In the genomic region with DNA sequence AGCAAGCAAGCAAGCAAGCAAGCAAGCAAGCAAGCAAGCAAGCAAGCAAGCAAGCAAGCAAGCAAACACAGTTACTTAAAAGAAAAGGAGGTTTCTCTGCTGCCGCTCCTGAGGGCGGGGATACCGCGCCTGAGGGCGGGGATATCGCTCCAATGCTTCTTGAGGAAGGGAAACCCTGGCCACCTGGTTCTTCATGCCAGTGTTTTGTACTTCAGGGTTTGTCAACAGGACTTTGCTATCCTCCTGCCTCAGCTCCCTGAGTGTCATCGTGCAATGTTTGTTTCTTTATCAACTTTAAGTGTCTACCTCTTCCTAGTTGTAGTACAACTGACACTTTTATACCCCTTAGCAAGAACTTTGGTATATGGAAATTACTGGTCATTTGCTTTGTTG, we compare ENCODE assay signal across 11 mouse cellular contexts.
DNase-seq lines count a peak whose midpoint lies in the region; ATAC-seq and TF ChIP-seq lines count a peak whose summit lies in the region.
"Had no signal": no experiment of that assay in that cellular context is flagged by ENCODE, and none has a peak within 500 bp of the region (broad histone marks: within the 10 kb centered on the region; RNA-seq: fewer than 3 reads in every experiment).

No protein-coding gene starts in this region.

- H3K9me3 ChIP-seq in heart, embryonic 12.5 days (replicated peaks) = peaks cover 6% of the 10 kb centered on the region; the same call in 1 of the 2 replicates
- H3K9me3 ChIP-seq in midbrain, embryonic 11.5 days (ENCODE audit: control insufficient read depth, low read length) = no peaks in the 10 kb centered on the region
- H3K9me3 ChIP-seq in midbrain, embryonic 10.5 days (replicated peaks) = no peaks in the 10 kb centered on the region
- no peaks in the 10 kb centered on the region for H3K9me3 ChIP-seq in intestine, postnatal 0 days (ENCODE audit: control insufficient read depth)
- H3K9me3 ChIP-seq in stomach, embryonic 16.5 days (replicated peaks; ENCODE audit: control insufficient read depth, low read length) = peaks cover 4% of the 10 kb centered on the region; the same call in 1 of the 2 replicates
- H3K9me3 ChIP-seq: forebrain, embryonic 13.5 days had no signal

- H3K27me3 ChIP-seq in heart, embryonic 12.5 days (replicated peaks) = no peaks in the 10 kb centered on the region
- H3K27me3 ChIP-seq in midbrain, embryonic 11.5 days (ENCODE audit: control insufficient read depth, insufficient read depth, low read length) = no peaks in the 10 kb centered on the region
- H3K27me3 ChIP-seq in midbrain, embryonic 10.5 days (ENCODE audit: low read depth, poor library complexity, severe bottlenecking) = peaks cover 13% of the 10 kb centered on the region; the same call in 1 of the 2 replicates
- H3K27me3 ChIP-seq in intestine, postnatal 0 days (replicated peaks; ENCODE audit: control insufficient read depth, insufficient read depth, low read length) = no peaks in the 10 kb centered on the region
- H3K27me3 ChIP-seq in stomach, embryonic 16.5 days (ENCODE audit: control insufficient read depth, insufficient read depth, low read length) = no peaks in the 10 kb centered on the region
- H3K27me3 ChIP-seq: forebrain, embryonic 13.5 days had no signal

- H3K36me3 ChIP-seq in heart, embryonic 12.5 days = no peaks in the 10 kb centered on the region
- H3K36me3 ChIP-seq in midbrain, embryonic 11.5 days (ENCODE audit: control insufficient read depth, insufficient read depth, low read length) = no peaks in the 10 kb centered on the region
- H3K36me3 ChIP-seq in midbrain, embryonic 10.5 days = no peaks in the 10 kb centered on the region
- H3K36me3 ChIP-seq in intestine, postnatal 0 days (ENCODE audit: control insufficient read depth, insufficient read depth) = no peaks in the 10 kb centered on the region
- H3K36me3 ChIP-seq in stomach, embryonic 16.5 days (ENCODE audit: control insufficient read depth, insufficient read depth, low read length) = no peaks in the 10 kb centered on the region

- H3K4me1 ChIP-seq in heart, embryonic 12.5 days (replicated peaks) = peaks cover 13% of the 10 kb centered on the region
- no peaks in the 10 kb centered on the region for H3K4me1 ChIP-seq in midbrain, embryonic 11.5 days (ENCODE audit: control insufficient read depth, insufficient read depth, low read length)
- H3K4me1 ChIP-seq in midbrain, embryonic 10.5 days = peaks cover 12% of the 10 kb centered on the region
- H3K4me1 ChIP-seq in intestine, postnatal 0 days (replicated peaks; ENCODE audit: control insufficient read depth, insufficient read depth, low read length) = no peaks in the 10 kb centered on the region
- peaks cover 12% of the 10 kb centered on the region; the same call in 1 of the 2 replicates for H3K4me1 ChIP-seq in stomach, embryonic 16.5 days (ENCODE audit: control insufficient read depth, insufficient read depth, low read length)
- H3K4me1 ChIP-seq: forebrain, embryonic 13.5 days had no signal

- DNase-seq in heart, adult 8-10 months (ENCODE audit: low spot score) = no peak
- peak; percentile 31 for DNase-seq in midbrain, embryonic 11.5 days (ENCODE audit: low spot score, missing footprints)
- no peak for DNase-seq in midbrain, embryonic 10.5 days (ENCODE audit: low spot score)
- DNase-seq in right cerebral cortex, postnatal 25 days = no peak
- no peak for DNase-seq in layer of hippocampus, adult 8-10 months (ENCODE audit: low spot score in 2 of 2)
- DNase-seq: gastrocnemius, postnatal 25 days had no signal

- 50% methylated on average over 7 of the region's 7 CpGs for WGBS in heart, embryonic 12.5 days
- WGBS in midbrain, embryonic 11.5 days = 31% methylated on average over 7 of the region's 7 CpGs
- 45% methylated on average over 7 of the region's 7 CpGs for WGBS in midbrain, embryonic 10.5 days
- 48% methylated on average over 7 of the region's 7 CpGs for WGBS in intestine, postnatal 0 days
- WGBS in stomach, embryonic 16.5 days = 36% methylated on average over 7 of the region's 7 CpGs

- H3K9ac ChIP-seq in heart, embryonic 12.5 days = no peak overlapping the region
- no peak overlapping the region for H3K9ac ChIP-seq in midbrain, embryonic 11.5 days (ENCODE audit: low read length)
- H3K9ac ChIP-seq in intestine, postnatal 0 days (ENCODE audit: low read depth, low read length) = no peak overlapping the region
- no peak overlapping the region for H3K9ac ChIP-seq in stomach, embryonic 16.5 days (ENCODE audit: low read length)
- H3K9ac ChIP-seq: forebrain, embryonic 13.5 days; liver, embryonic 14.5 days had no signal

- no peak overlapping the region for H3K4me3 ChIP-seq in heart, embryonic 12.5 days
- no peak overlapping the region for H3K4me3 ChIP-seq in midbrain, embryonic 11.5 days (ENCODE audit: low read depth, low read length)
- H3K4me3 ChIP-seq in midbrain, embryonic 10.5 days = no peak overlapping the region
- no peak overlapping the region for H3K4me3 ChIP-seq in intestine, postnatal 0 days (ENCODE audit: low read depth, low read length)
- H3K4me3 ChIP-seq in stomach, embryonic 16.5 days (replicated peaks; ENCODE audit: low read length) = 0 out of 2 replicates have a peak overlapping the region, but pooled peaks have one; percentile 1
- H3K4me3 ChIP-seq: forebrain, embryonic 13.5 days had no signal

- peak overlapping the region; percentile 49 for H3K4me2 ChIP-seq in heart, embryonic 12.5 days
- no peak overlapping the region for H3K4me2 ChIP-seq in midbrain, embryonic 11.5 days
- H3K4me2 ChIP-seq in intestine, postnatal 0 days (replicated peaks; ENCODE audit: low read depth) = peak overlapping the region; percentile 58
- H3K4me2 ChIP-seq in stomach, embryonic 16.5 days (ENCODE audit: low read depth, low read length) = peak overlapping the region; percentile 30; the same call in 1 of the 2 replicates
- H3K4me2 ChIP-seq: forebrain, embryonic 13.5 days had no signal

- no peak overlapping the region for H3K27ac ChIP-seq in heart, embryonic 12.5 days (ENCODE audit: poor library complexity, severe bottlenecking)
- no peak overlapping the region for H3K27ac ChIP-seq in midbrain, embryonic 11.5 days (ENCODE audit: low read depth, low read length)
- no peak overlapping the region for H3K27ac ChIP-seq in midbrain, embryonic 10.5 days (replicated peaks)
- H3K27ac ChIP-seq in intestine, postnatal 0 days (ENCODE audit: low read depth, low read length) = no peak overlapping the region
- no peak overlapping the region for H3K27ac ChIP-seq in stomach, embryonic 16.5 days (ENCODE audit: low read length)
- H3K27ac ChIP-seq: forebrain, embryonic 13.5 days; liver, embryonic 14.5 days had no signal

- no peak for TF ChIP-seq CTCF in intestine, postnatal 0 days (IDR thresholded peaks at IDR 0.05; ENCODE audit: low read depth)

- no peak for ATAC-seq in heart, embryonic 12.5 days (ENCODE audit: insufficient number of reproducible peaks, low FRiP score)
- no peak for ATAC-seq in midbrain, embryonic 11.5 days (ENCODE audit: low FRiP score)
- no peak for ATAC-seq in intestine, postnatal 0 days
- no peak for ATAC-seq in stomach, embryonic 16.5 days (ENCODE audit: insufficient read depth, low FRiP score)
- ATAC-seq: forebrain, embryonic 13.5 days had no signal
